7 mouse cellular contexts compared by ENCODE assay signal in the genomic region with DNA sequence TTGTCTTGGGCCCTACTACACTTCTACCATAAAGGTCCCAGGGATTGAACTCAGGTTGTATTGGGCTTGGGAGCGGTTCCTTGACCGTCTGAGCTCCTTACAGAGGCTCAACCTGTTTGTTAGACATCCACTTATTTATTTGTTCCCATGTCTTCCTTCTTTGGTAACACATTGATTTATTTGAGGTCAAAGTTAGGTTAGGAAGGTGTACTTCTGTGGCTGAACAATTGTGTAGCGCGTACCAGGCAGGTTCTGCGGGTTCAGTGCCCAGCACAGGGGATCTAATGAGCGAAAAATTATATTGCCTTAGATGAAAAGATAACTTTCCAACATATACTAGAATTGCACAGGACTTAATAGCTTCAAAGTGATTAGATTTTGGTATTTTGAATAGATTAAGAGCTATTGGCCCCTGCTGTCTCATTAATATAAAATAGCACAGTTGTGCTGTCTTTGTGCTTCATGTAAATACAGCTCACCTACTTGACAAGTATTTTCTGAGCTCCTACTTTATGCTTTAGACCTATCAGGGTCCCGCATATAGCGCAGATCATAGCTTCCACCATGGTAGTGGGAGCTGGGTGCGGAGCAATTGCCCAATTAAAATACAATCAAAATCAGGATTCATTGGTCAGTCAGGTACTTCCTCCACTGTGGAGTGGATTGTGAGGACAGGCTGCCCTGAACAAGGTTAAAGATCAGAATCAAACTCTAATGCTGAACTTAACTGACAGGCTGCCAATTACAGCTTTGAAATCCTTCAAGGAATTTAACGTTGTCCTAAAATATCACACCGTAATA. TPM values are rescaled to one million over a fixed set of nuclear protein-coding genes. Genes with fewer than 3 reads are reported as not detected.
DNase-seq lines count a peak whose midpoint lies in the region; ATAC-seq and TF ChIP-seq lines count a peak whose summit lies in the region.

No protein-coding gene starts in this region.

- ATAC-seq in intestine, postnatal 0 days, result no peak
- ATAC-seq in midbrain, embryonic 11.5 days (ENCODE audit: low FRiP score), result no peak

- no peak for TF ChIP-seq CTCF in thymus, adult 2 months (IDR thresholded peaks at IDR 0.05; ENCODE audit: borderline replicate concordance, control insufficient read depth, extremely low read depth, insufficient read depth, low read length, poor library complexity)
- no peak for TF ChIP-seq CTCF in intestine, postnatal 0 days (IDR thresholded peaks at IDR 0.05; ENCODE audit: low read depth)

- H3K4me1 ChIP-seq in thymus, adult 2 months (replicated peaks; ENCODE audit: control insufficient read depth, insufficient read depth, low read length), result peaks cover 2% of the 10 kb centered on the region; the same call in 1 of the 2 replicates
- H3K4me1 ChIP-seq in forebrain, embryonic 10.5 days, result peaks cover 22% of the 10 kb centered on the region
- peaks cover 10% of the 10 kb centered on the region; the same call in 1 of the 2 replicates for H3K4me1 ChIP-seq in intestine, postnatal 0 days (replicated peaks; ENCODE audit: control insufficient read depth, insufficient read depth, low read length)
- H3K4me1 ChIP-seq in midbrain, embryonic 11.5 days (ENCODE audit: control insufficient read depth, insufficient read depth, low read length), result peaks cover 10% of the 10 kb centered on the region

- H3K27me3 ChIP-seq in thymus, adult 2 months (ENCODE audit: control insufficient read depth, insufficient read depth, low read length), result no peaks in the 10 kb centered on the region
- H3K27me3 ChIP-seq in forebrain, embryonic 10.5 days (ENCODE audit: poor library complexity, severe bottlenecking), result no peaks in the 10 kb centered on the region
- no peaks in the 10 kb centered on the region for H3K27me3 ChIP-seq in intestine, postnatal 0 days (replicated peaks; ENCODE audit: control insufficient read depth, insufficient read depth, low read length)
- no peaks in the 10 kb centered on the region for H3K27me3 ChIP-seq in midbrain, embryonic 11.5 days (ENCODE audit: control insufficient read depth, insufficient read depth, low read length)

- peak overlapping the region; percentile 98 for H3K9ac ChIP-seq in intestine, postnatal 0 days (ENCODE audit: low read depth, low read length)
- H3K9ac ChIP-seq in midbrain, embryonic 11.5 days (ENCODE audit: low read length), result peak overlapping the region; percentile 88

- DNase-seq in thymus, adult 2 months, result peak; percentile 13
- DNase-seq in thymus, postnatal 36 days, result no peak
- no peak for DNase-seq in forebrain, embryonic 10.5 days (ENCODE audit: extremely low spot score, low spot score)
- peak; percentile 94 for DNase-seq in midbrain, embryonic 11.5 days (ENCODE audit: low spot score, missing footprints)
- DNase-seq in layer of hippocampus, postnatal 36 days, result no peak
- DNase-seq in adrenal gland, postnatal 4 days (ENCODE audit: low spot score in 2 of 2), result no peak

- H3K4me3 ChIP-seq in thymus, adult 2 months (ENCODE audit: control insufficient read depth, insufficient read depth, low read length), result no peak overlapping the region
- H3K4me3 ChIP-seq in forebrain, embryonic 10.5 days, result peak overlapping the region; percentile 86
- H3K4me3 ChIP-seq in intestine, postnatal 0 days (ENCODE audit: low read depth, low read length), result peak overlapping the region; percentile 95
- peak overlapping the region; percentile 70 for H3K4me3 ChIP-seq in midbrain, embryonic 11.5 days (ENCODE audit: low read depth, low read length)

- no peaks in the 10 kb centered on the region for H3K36me3 ChIP-seq in thymus, adult 2 months (ENCODE audit: control insufficient read depth, insufficient read depth, low read length)
- H3K36me3 ChIP-seq in forebrain, embryonic 10.5 days (replicated peaks), result peaks cover 21% of the 10 kb centered on the region
- no peaks in the 10 kb centered on the region for H3K36me3 ChIP-seq in intestine, postnatal 0 days (ENCODE audit: control insufficient read depth, insufficient read depth)
- no peaks in the 10 kb centered on the region for H3K36me3 ChIP-seq in midbrain, embryonic 11.5 days (ENCODE audit: control insufficient read depth, insufficient read depth, low read length)

- H3K9me3 ChIP-seq in forebrain, embryonic 10.5 days, result no peaks in the 10 kb centered on the region
- H3K9me3 ChIP-seq in intestine, postnatal 0 days (ENCODE audit: control insufficient read depth), result no peaks in the 10 kb centered on the region
- H3K9me3 ChIP-seq in midbrain, embryonic 11.5 days (ENCODE audit: control insufficient read depth, low read length), result no peaks in the 10 kb centered on the region

- no peak for TF ChIP-seq POLR2A in thymus, adult 2 months (IDR thresholded peaks at IDR 0.05; ENCODE audit: control insufficient read depth, extremely low read depth, insufficient read depth, low read length, poor library complexity)

- H3K4me2 ChIP-seq in intestine, postnatal 0 days (replicated peaks; ENCODE audit: low read depth), result peak overlapping the region; percentile 66
- H3K4me2 ChIP-seq in midbrain, embryonic 11.5 days, result peak overlapping the region; percentile 67

- WGBS in thymus, adult 2 months, result 54% methylated on average over 11 of the region's 11 CpGs
- WGBS in forebrain, embryonic 10.5 days, result 49% methylated on average over 11 of the region's 11 CpGs
- WGBS in intestine, postnatal 0 days, result 23% methylated on average over 11 of the region's 11 CpGs
- WGBS in midbrain, embryonic 11.5 days, result 52% methylated on average over 11 of the region's 11 CpGs

- H3K27ac ChIP-seq in thymus, adult 2 months (ENCODE audit: control insufficient read depth, insufficient read depth, low read length), result peak overlapping the region; percentile 88
- H3K27ac ChIP-seq in forebrain, embryonic 10.5 days, result peak overlapping the region; percentile 99
- H3K27ac ChIP-seq in intestine, postnatal 0 days (ENCODE audit: low read depth, low read length), result peak overlapping the region; percentile 98
- peak overlapping the region; percentile 100 for H3K27ac ChIP-seq in midbrain, embryonic 11.5 days (ENCODE audit: low read depth, low read length)

RNA-seq across cellular contexts. Expression of a gene that starts 1.1 kb away (rescaled TPM):
- polyA plus RNA-seq in thymus, adult 2 months (2012; rRNA removed), result 39.6 and 42.0 TPM in 2 replicates
- polyA plus RNA-seq in forebrain, embryonic 10.5 days (2016; fragmentation: Nextera tagmentation; extraction: Ambion mirVana), result 179 and 183 TPM in 2 replicates
- polyA plus RNA-seq in intestine, postnatal 0 days (2015; fragmentation: Nextera tagmentation; extraction: Ambion mirVana), result 38.1 TPM in 2 replicates
- 176 and 188 TPM in 2 replicates for polyA plus RNA-seq in midbrain, embryonic 11.5 days (2014; fragmentation: Nextera tagmentation; extraction: Ambion mirVana)
- 100 to 1,000 TPM; 118 to 136 TPM for total RNA-seq in layer of hippocampus, postnatal 36 days (2021)
- total RNA-seq in adrenal gland, postnatal 4 days (2021), result 100 to 1,000 TPM; 182 to 204 TPM

RNA-seq across cellular contexts. Expression of a gene that starts 36.4 kb away (rescaled TPM):
- polyA plus RNA-seq in thymus, adult 2 months (2012; rRNA removed), result 6.3 and 6.8 TPM in 2 replicates
- polyA plus RNA-seq in forebrain, embryonic 10.5 days (2016; fragmentation: Nextera tagmentation; extraction: Ambion mirVana), result 3.1 and 3.3 TPM in 2 replicates
- 0.44 and 0.59 TPM in 2 replicates for polyA plus RNA-seq in intestine, postnatal 0 days (2015; fragmentation: Nextera tagmentation; extraction: Ambion mirVana)
- 1.4 TPM in 2 replicates for polyA plus RNA-seq in midbrain, embryonic 11.5 days (2014; fragmentation: Nextera tagmentation; extraction: Ambion mirVana)
- total RNA-seq in layer of hippocampus, postnatal 36 days (2021), result under 1 TPM; 0.62 to 0.99 TPM
- 1 to 10 TPM; 3.3 to 3.5 TPM for total RNA-seq in adrenal gland, postnatal 4 days (2021)

Comparison
In these comparisons a context has a peak if more than half of its experiments do, and no peak if none do; other contexts are left out.
1. DNase-seq: peak in thymus, adult 2 months (single experiment) and midbrain, embryonic 11.5 days (single experiment); none in thymus, postnatal 36 days (0 of 2), forebrain, embryonic 10.5 days (single experiment), layer of hippocampus, postnatal 36 days (0 of 2) and adrenal gland, postnatal 4 days (0 of 2).
2. Peak in every context shown above with its lines, with median percentiles within 50 percentile points of each other: H3K27ac ChIP-seq.